Mouse (Mus musculus): Measurements from ENCODE around the gene Enpp6. TPM values are rescaled to one million over a fixed set of nuclear protein-coding genes. Genes with fewer than 3 reads are reported as not detected.

The Enpp6 gene
- total RNA-seq, 2 experiments from 2014 or later = 0.42 TPM; not detected in 1

Other genes starting within 250 kb of the Enpp6 start
- 55.1 and 69.6 TPM in 2 replicates for gene Irf2, start 247.2 kb upstream of the Enpp6 start, total RNA-seq (2015; ENCODE audit: low replicate concordance)
- 33.4 and 66.5 TPM in 2 replicates for gene Irf2, start 247.2 kb upstream of the Enpp6 start, total RNA-seq (2017; ENCODE audit: low replicate concordance)

Data from erythroid progenitor cell, adult 5-6 weeks (primary cell).